Mouse (Mus musculus) CH12.LX (cell line): ENCODE data around the gene Prickle3.
A peak's percentile ranks its signal among the peaks of the same experiment; 100 is the strongest.

ENCODE experiments used
- CTCF ChIP-seq, 2 experiments: IDR thresholded peaks in 1 of 2; conservative IDR thresholded peaks in 1 of 2; 2 replicates each; pipeline ENCODE4 v1.5.1; 2011 to 2012; ENCODE audit warnings: low read depth in 2 of 2, low read length in 2 of 2, improper control_type of control experiment in 1 of 2, inconsistent platforms in 1 of 2, mild to moderate bottlenecking in 1 of 2, moderate library complexity in 1 of 2
- POLR2A ChIP-seq: IDR thresholded peaks from 2 replicates; pipeline ENCODE4 v1.6.1; 2011; ENCODE audit warnings: low read depth, mild to moderate bottlenecking, improper control_type of control experiment, low read length
- ZKSCAN1 ChIP-seq: IDR thresholded peaks from 2 replicates; pipeline ENCODE4 v1.6.1; 2012; ENCODE audit warnings: low read depth, inconsistent platforms, low read length, improper control_type of control experiment, borderline replicate concordance

GRCm38 (mm10) chrX:7670921-7671623 lies 14.0 kb downstream of the Prickle3 start, which contains the start of gene Plp2:
- TF ChIP-seq CTCF (conservative IDR thresholded peaks at IDR 0.05 in 1 of 2, IDR thresholded peaks at IDR 0.05 in 1 of 2; ENCODE audit: low read depth in 2 of 2, low read length in 2 of 2) (no peak), POLR2A (peak; percentile 56), ZKSCAN1 (no peak)
